In genomic region chr9:90270944-90271295, GRCm38 (mm10) we compare ENCODE assay signal across 8 mouse cellular contexts. TPM values are rescaled to one million over a fixed set of nuclear protein-coding genes. Genes with fewer than 3 reads are reported as not detected.
A peak's percentile ranks its signal among the peaks of the same experiment; 100 is the strongest.
DNase-seq lines count a peak whose midpoint lies in the region; ATAC-seq and TF ChIP-seq lines count a peak whose summit lies in the region.

No protein-coding gene starts in this region.

- H3K9ac ChIP-seq in kidney, postnatal 0 days (ENCODE audit: low read depth, low read length), result peak overlapping the region; percentile 79
- H3K9ac ChIP-seq in intestine, embryonic 16.5 days (ENCODE audit: low read depth, low read length), result peak overlapping the region; percentile 90
- peak overlapping the region; percentile 79 for H3K9ac ChIP-seq in midbrain, postnatal 0 days (replicated peaks; ENCODE audit: low read length, poor library complexity, severe bottlenecking)

- no peak overlapping the region for H3K27ac ChIP-seq in kidney, postnatal 0 days
- peak overlapping the region; percentile 86 for H3K27ac ChIP-seq in embryonic facial prominence, embryonic 10.5 days (replicated peaks)
- H3K27ac ChIP-seq in intestine, embryonic 16.5 days (ENCODE audit: low read length), result peak overlapping the region; percentile 18; the same call in 1 of the 2 replicates
- H3K27ac ChIP-seq in midbrain, postnatal 0 days (ENCODE audit: low read depth, low read length), result no peak overlapping the region

- no peak for TF ChIP-seq CTCF in kidney, postnatal 0 days (IDR thresholded peaks at IDR 0.05; ENCODE audit: low read depth)
- no peak for TF ChIP-seq CTCF in midbrain, postnatal 0 days (IDR thresholded peaks at IDR 0.05)

- H3K9me3 ChIP-seq in kidney, postnatal 0 days (replicated peaks; ENCODE audit: low read length), result no peaks in the 10 kb centered on the region
- no peaks in the 10 kb centered on the region for H3K9me3 ChIP-seq in embryonic facial prominence, embryonic 10.5 days
- H3K9me3 ChIP-seq in intestine, embryonic 16.5 days (ENCODE audit: control insufficient read depth, low read length), result no peaks in the 10 kb centered on the region
- H3K9me3 ChIP-seq in midbrain, postnatal 0 days (ENCODE audit: low read length), result no peaks in the 10 kb centered on the region

- H3K4me2 ChIP-seq in kidney, postnatal 0 days (ENCODE audit: low read length), result peak overlapping the region; percentile 93
- peak overlapping the region; percentile 94 for H3K4me2 ChIP-seq in intestine, embryonic 16.5 days (ENCODE audit: low read depth, low read length)
- H3K4me2 ChIP-seq in midbrain, postnatal 0 days (ENCODE audit: low read depth, low read length, poor library complexity, severe bottlenecking), result peak overlapping the region; percentile 75

- WGBS in kidney, postnatal 0 days, result 8% methylated on average over 11 of the region's 11 CpGs
- WGBS in embryonic facial prominence, embryonic 10.5 days, result 25% methylated on average over 11 of the region's 11 CpGs
- WGBS in intestine, embryonic 16.5 days, result 5% methylated on average over 11 of the region's 11 CpGs
- WGBS in midbrain, postnatal 0 days, result 15% methylated on average over 11 of the region's 11 CpGs

- no peaks in the 10 kb centered on the region for H3K36me3 ChIP-seq in kidney, postnatal 0 days (ENCODE audit: insufficient read depth, low read length)
- H3K36me3 ChIP-seq in embryonic facial prominence, embryonic 10.5 days (replicated peaks), result no peaks in the 10 kb centered on the region
- no peaks in the 10 kb centered on the region for H3K36me3 ChIP-seq in intestine, embryonic 16.5 days (ENCODE audit: control insufficient read depth, insufficient read depth, low read length)
- no peaks in the 10 kb centered on the region for H3K36me3 ChIP-seq in midbrain, postnatal 0 days (ENCODE audit: insufficient read depth, low read length)

- peak overlapping the region; percentile 85 for H3K4me3 ChIP-seq in kidney, postnatal 0 days (replicated peaks; ENCODE audit: low read depth, low read length)
- H3K4me3 ChIP-seq in embryonic facial prominence, embryonic 10.5 days, result peak overlapping the region; percentile 82
- H3K4me3 ChIP-seq in intestine, embryonic 16.5 days (ENCODE audit: low read length), result peak overlapping the region; percentile 87
- peak overlapping the region; percentile 74 for H3K4me3 ChIP-seq in midbrain, postnatal 0 days (ENCODE audit: low read depth, low read length)

- peak; percentile 47 for DNase-seq in kidney, postnatal 0 days (ENCODE audit: low spot score)
- DNase-seq in kidney, adult 18-20 months, result no peak
- DNase-seq in embryonic facial prominence, embryonic 10.5 days (ENCODE audit: low spot score), result no peak
- DNase-seq in midbrain, postnatal 0 days (ENCODE audit: low spot score), result no peak
- no peak for DNase-seq in right cerebral cortex, postnatal 25 days
- DNase-seq in urinary bladder, postnatal 4 days (ENCODE audit: low spot score in 2 of 2), result no peak
- no peak for DNase-seq in ovary, postnatal 36 days (ENCODE audit: low spot score)

- ATAC-seq in kidney, postnatal 0 days (replicated peaks; ENCODE audit: low FRiP score, low read depth), result peak; percentile 2; the same call in 1 of the 2 replicates
- ATAC-seq in intestine, embryonic 16.5 days, result peak; percentile 11
- ATAC-seq in midbrain, postnatal 0 days (ENCODE audit: low FRiP score), result no peak

- peaks cover 10% of the 10 kb centered on the region for H3K4me1 ChIP-seq in kidney, postnatal 0 days (replicated peaks; ENCODE audit: insufficient read depth, low read length)
- peaks cover 17% of the 10 kb centered on the region for H3K4me1 ChIP-seq in embryonic facial prominence, embryonic 10.5 days
- H3K4me1 ChIP-seq in intestine, embryonic 16.5 days (ENCODE audit: control insufficient read depth, insufficient read depth, low read length), result peaks cover 24% of the 10 kb centered on the region
- peaks cover 9% of the 10 kb centered on the region; the same call in 1 of the 2 replicates for H3K4me1 ChIP-seq in midbrain, postnatal 0 days (ENCODE audit: insufficient read depth, low read length)

- no peaks in the 10 kb centered on the region for H3K27me3 ChIP-seq in kidney, postnatal 0 days (ENCODE audit: insufficient read depth, low read length)
- H3K27me3 ChIP-seq in embryonic facial prominence, embryonic 10.5 days (replicated peaks; ENCODE audit: low read depth, poor library complexity, severe bottlenecking), result 0 out of 2 replicates have a peak, but pooled peaks cover 6% of the 10 kb centered on the region
- no peaks in the 10 kb centered on the region for H3K27me3 ChIP-seq in intestine, embryonic 16.5 days (replicated peaks; ENCODE audit: control insufficient read depth, insufficient read depth, low read length)
- no peaks in the 10 kb centered on the region for H3K27me3 ChIP-seq in midbrain, postnatal 0 days (ENCODE audit: insufficient read depth, low read length)

RNA-seq across cellular contexts. Expression of gene Tbc1d2b, which starts 0.3 kb away (rescaled TPM):
- polyA plus RNA-seq in kidney, postnatal 0 days (2015; fragmentation: Nextera tagmentation; extraction: Ambion mirVana), result 8.2 and 8.4 TPM in 2 replicates
- polyA plus RNA-seq in embryonic facial prominence, embryonic 10.5 days (2016; fragmentation: Nextera tagmentation; extraction: Ambion mirVana), result 8.3 and 8.8 TPM in 2 replicates
- 9.3 and 11.0 TPM in 2 replicates for polyA plus RNA-seq in intestine, embryonic 16.5 days (2015; fragmentation: Nextera tagmentation; extraction: Ambion mirVana)
- 17.8 and 21.6 TPM in 2 replicates for total RNA-seq in midbrain, postnatal 0 days (2014; rRNA removed)
- polyA plus RNA-seq in midbrain, postnatal 0 days (2015; fragmentation: Nextera tagmentation; extraction: Ambion mirVana), result 3.2 and 3.7 TPM in 2 replicates

Comparison
In these comparisons a context has a peak if more than half of its experiments do, and no peak if none do; other contexts are left out.
1. H3K27ac ChIP-seq: peak in embryonic facial prominence, embryonic 10.5 days (single experiment) and intestine, embryonic 16.5 days (single experiment); none in kidney, postnatal 0 days (single experiment) and midbrain, postnatal 0 days (single experiment).
2. Peak in every context shown above with its lines, with median percentiles within 50 percentile points of each other: H3K4me2 ChIP-seq, H3K4me3 ChIP-seq and H3K9ac ChIP-seq.